Mouse (Mus musculus) cerebellum, adult 2 months (tissue): ENCODE data around the gene Tcf20.

ENCODE experiments used
- CTCF ChIP-seq: fragments of 200-500 bp; IDR thresholded peaks from 2 replicates; pipeline ENCODE4 v1.5.1; 2011; ENCODE audit warnings: low read depth, mild to moderate bottlenecking, control low read depth, low read length, moderate library complexity, borderline replicate concordance; ENCODE audit not compliant: insufficient read depth
- POLR2A ChIP-seq: fragments of 200-500 bp; IDR thresholded peaks from 2 replicates; pipeline ENCODE4 v1.6.1; 2011; ENCODE audit warnings: low read length, control low read depth, borderline replicate concordance; ENCODE audit not compliant: insufficient read depth

GRCm38 (mm10) chr15:83032981-83033541, 45.4 kb upstream of the Tcf20 start, which contains the start of gene Nfam1:
- TF ChIP-seq CTCF (no peak), POLR2A (no peak)
